Mouse (Mus musculus): ENCODE measurements around the gene Ppp6r2.

Ppp6r2 gene

GRCm38 (mm10) chr15:89210915-89211715, at the start of gene Ppp6r2:
Gene Ppp6r2, plus strand, starts transcription at chr15:89211553.
- DNase-seq: peak; percentile 79 to 84

GRCm38 (mm10) chr15:89165478-89165877, 45.9 kb upstream of the Ppp6r2 start:
- DNase-seq: no peak

GRCm38 (mm10) chr15:89168922-89169321, 42.4 kb upstream of the Ppp6r2 start:
- DNase-seq: no peak

GRCm38 (mm10) chr15:89169431-89169830, 41.9 kb upstream of the Ppp6r2 start:
- DNase-seq: no peak

GRCm38 (mm10) chr15:89170102-89170501, 41.3 kb upstream of the Ppp6r2 start:
- DNase-seq: no peak

- no peak for DNase-seq
Measured at GRCm38 (mm10) chr15:89171526-89172051, 39.8 kb upstream of the Ppp6r2 start.

- peak in 1 of 2 experiments; percentile 25 for DNase-seq
Measured at GRCm38 (mm10) chr15:89172276-89172935, 38.9 kb upstream of the Ppp6r2 start.

- DNase-seq: peak; percentile 53 to 58
Measured at GRCm38 (mm10) chr15:89173024-89173905, 38.1 kb upstream of the Ppp6r2 start.

- peak in 1 of 2 experiments; percentile 36 for DNase-seq
Measured at GRCm38 (mm10) chr15:89173906-89174214, 37.5 kb upstream of the Ppp6r2 start.

GRCm38 (mm10) chr15:89174889-89175339, 36.4 kb upstream of the Ppp6r2 start:
- DNase-seq: no peak

GRCm38 (mm10) chr15:89175411-89176155, 35.8 kb upstream of the Ppp6r2 start:
- DNase-seq: no peak

- DNase-seq: peak; percentile 52 to 64
Measured at GRCm38 (mm10) chr15:89177121-89177520, 34.2 kb upstream of the Ppp6r2 start.

GRCm38 (mm10) chr15:89177576-89178259, 33.6 kb upstream of the Ppp6r2 start:
- DNase-seq: peak; percentile 26 to 30

GRCm38 (mm10) chr15:89178260-89178860, 33.0 kb upstream of the Ppp6r2 start:
- DNase-seq: no peak

GRCm38 (mm10) chr15:89178954-89179629, 32.3 kb upstream of the Ppp6r2 start:
- peak; percentile 21 to 26 for DNase-seq

GRCm38 (mm10) chr15:89179630-89179964, 31.8 kb upstream of the Ppp6r2 start:
- DNase-seq: no peak

- DNase-seq: peak; percentile 16 to 21
Measured at GRCm38 (mm10) chr15:89180081-89180541, 31.2 kb upstream of the Ppp6r2 start.

GRCm38 (mm10) chr15:89180571-89181229, 30.7 kb upstream of the Ppp6r2 start, which contains the start of gene Plxnb2:
Gene Plxnb2, minus strand, starts transcription at chr15:89180788.
- DNase-seq: peak; percentile 37 to 43

- no peak for DNase-seq
Measured at GRCm38 (mm10) chr15:89181561-89182270, 29.6 kb upstream of the Ppp6r2 start.

Data from B cell, adult 2 months (primary cell).